Mouse (Mus musculus): ENCODE measurements around the gene Rpl39. TPM values are rescaled to one million over a fixed set of nuclear protein-coding genes. Genes with fewer than 3 reads are reported as not detected.

Gene Rpl39
- polyA plus RNA-seq (2015; fragmentation: Nextera tagmentation; extraction: Ambion mirVana) = 301 and 383 TPM in 2 replicates

GRCm38 (mm10) chrX:37084927-37085660 lies at the start of gene Rpl39:
TSS of gene Rpl39 (minus strand) at chrX:37085402.

GRCm38 (mm10) chrX:37126671-37127358 lies 41.6 kb upstream of the Rpl39 start, which contains the start of gene Nkap:
TSS of gene Nkap (plus strand) at chrX:37126795.

DNA sequence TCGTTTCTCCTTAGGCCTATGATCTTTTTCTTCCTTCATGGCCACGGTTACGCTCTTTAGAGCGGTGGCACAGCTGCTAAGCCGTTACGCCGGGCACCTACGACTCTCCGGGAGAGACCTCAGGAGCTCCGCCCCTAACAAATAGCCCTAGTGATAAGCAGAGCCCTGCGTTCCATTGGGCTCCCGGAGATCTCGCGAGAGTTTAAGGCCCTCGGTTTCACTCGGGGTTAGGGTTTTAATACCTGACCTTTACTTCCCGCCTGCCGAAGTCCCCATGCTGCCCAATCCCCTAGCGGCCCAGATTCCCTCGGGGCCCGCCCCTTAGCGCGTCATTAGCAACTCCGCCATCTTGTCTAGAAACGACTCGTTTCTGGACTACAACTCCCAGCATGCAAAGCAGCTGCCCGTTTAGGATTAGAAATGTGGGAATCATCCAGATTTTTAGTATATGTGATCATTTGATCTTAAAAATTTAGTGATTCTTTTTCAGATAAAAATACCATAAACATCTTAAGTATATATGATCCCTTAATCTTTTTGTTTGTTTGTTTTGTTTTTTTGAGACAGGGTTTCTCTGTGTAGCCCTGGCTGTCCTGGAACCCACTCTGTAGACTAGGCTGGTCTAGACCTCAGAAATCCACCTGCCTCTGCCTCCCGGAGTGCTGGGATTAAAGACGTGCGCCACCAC lies 25.1 kb upstream of the Rpl39 start, which contains the start of gene Upf3b:
Gene Upf3b, minus strand, starts transcription at position 130 of the 688 bp plus-strand sequence.

DNA sequence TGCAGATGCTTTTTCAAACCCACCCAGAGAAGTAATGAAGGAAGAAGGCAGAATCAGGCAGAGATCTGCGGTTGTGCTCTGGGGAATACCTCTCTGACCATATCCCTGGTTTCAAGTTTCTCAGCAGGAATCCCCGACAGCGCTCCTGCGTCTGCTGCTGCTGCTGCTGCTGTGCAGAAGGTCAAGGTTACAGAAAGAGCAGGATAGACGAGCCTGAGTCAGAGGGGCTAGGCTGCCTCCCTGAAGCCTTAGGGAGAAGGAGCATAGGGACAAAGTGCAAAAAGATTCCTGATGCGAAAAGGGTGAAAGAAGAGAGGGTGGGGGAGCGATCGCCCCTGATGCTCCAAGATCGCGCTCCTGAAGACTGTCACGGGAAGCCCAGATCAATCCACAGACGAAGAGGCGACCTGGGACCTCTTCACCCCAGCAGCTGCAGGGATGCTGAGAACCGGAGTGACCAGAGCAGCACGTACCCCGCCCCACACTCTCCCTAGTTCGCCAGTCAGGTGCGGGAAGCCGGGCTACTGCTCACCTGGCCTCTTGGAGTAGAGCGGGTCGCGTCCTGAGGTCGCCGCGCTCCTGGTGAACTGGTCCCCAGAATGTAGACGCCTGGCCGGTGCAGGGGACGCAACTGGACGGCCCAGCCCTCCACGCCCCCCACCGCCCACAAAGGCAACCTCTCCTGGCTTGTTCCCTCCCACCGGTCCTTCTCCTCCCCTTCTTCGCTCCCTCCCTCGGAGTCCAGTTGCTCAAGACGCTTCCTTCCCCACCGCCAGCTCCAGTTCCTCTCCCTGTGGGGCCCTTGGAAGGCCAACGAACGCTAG lies 36.9 kb downstream of the Rpl39 start, which contains the start of gene Sowahd:
Gene Sowahd, plus strand, starts transcription at position 780 of the 824 bp plus-strand sequence.

Other genes with a start within 250 kb of the Rpl39 start
- gene Ube2a, start 211.5 kb downstream of the Rpl39 start, polyA plus RNA-seq (2015; fragmentation: Nextera tagmentation; extraction: Ambion mirVana) = 136 and 139 TPM in 2 replicates
- gene C330007P06Rik, start 211.3 kb downstream of the Rpl39 start, polyA plus RNA-seq (2015; fragmentation: Nextera tagmentation; extraction: Ambion mirVana) = 20.5 and 21.1 TPM in 2 replicates
- gene Nkrf, start 182.5 kb downstream of the Rpl39 start, polyA plus RNA-seq (2015; fragmentation: Nextera tagmentation; extraction: Ambion mirVana) = 18.1 and 20.5 TPM in 2 replicates
- gene Sept6, start 93.6 kb downstream of the Rpl39 start, polyA plus RNA-seq (2015; fragmentation: Nextera tagmentation; extraction: Ambion mirVana) = 52.2 and 57.4 TPM in 2 replicates
- 0.15 and 0.19 TPM in 2 replicates for gene Sowahd, start 36.6 kb downstream of the Rpl39 start, polyA plus RNA-seq (2015; fragmentation: Nextera tagmentation; extraction: Ambion mirVana)
- gene Upf3b, start 24.9 kb upstream of the Rpl39 start, polyA plus RNA-seq (2015; fragmentation: Nextera tagmentation; extraction: Ambion mirVana) = 21.3 and 22.5 TPM in 2 replicates
- gene Nkap, start 41.4 kb upstream of the Rpl39 start, polyA plus RNA-seq (2015; fragmentation: Nextera tagmentation; extraction: Ambion mirVana) = 20.4 and 20.7 TPM in 2 replicates
- gene Akap14, start 83.4 kb upstream of the Rpl39 start, polyA plus RNA-seq (2015; fragmentation: Nextera tagmentation; extraction: Ambion mirVana) = 0.49 and 0.53 TPM in 2 replicates
- gene Ndufa1, start 105.8 kb upstream of the Rpl39 start, polyA plus RNA-seq (2015; fragmentation: Nextera tagmentation; extraction: Ambion mirVana) = 1,019 and 1,020 TPM in 2 replicates
- 29.6 and 30.3 TPM in 2 replicates for gene Rnf113a1, start 105.8 kb upstream of the Rpl39 start, polyA plus RNA-seq (2015; fragmentation: Nextera tagmentation; extraction: Ambion mirVana)
- gene Gm9, start 125.6 kb upstream of the Rpl39 start, polyA plus RNA-seq (2015; fragmentation: Nextera tagmentation; extraction: Ambion mirVana) = not detected in 2 replicates
- gene Rhox1, start 136.9 kb upstream of the Rpl39 start, polyA plus RNA-seq (2015; fragmentation: Nextera tagmentation; extraction: Ambion mirVana) = not detected in 2 replicates
- gene Rhox2a, start 159.6 kb upstream of the Rpl39 start, polyA plus RNA-seq (2015; fragmentation: Nextera tagmentation; extraction: Ambion mirVana) = not detected in 2 replicates
- not detected in 2 replicates for gene Rhox3a, start 164.5 kb upstream of the Rpl39 start, polyA plus RNA-seq (2015; fragmentation: Nextera tagmentation; extraction: Ambion mirVana)
- gene Rhox4a, start 179.9 kb upstream of the Rpl39 start, polyA plus RNA-seq (2015; fragmentation: Nextera tagmentation; extraction: Ambion mirVana) = not detected in 2 replicates

Data from neural tube, postnatal 0 days (tissue).